Mouse (Mus musculus) ES-E14 (cell line): ENCODE measurements around the gene Zfp36.

Experiments used
- CHD2 ChIP-seq: IDR thresholded peaks from 2 replicates; pipeline ENCODE4 v1.6.1; 2014; ENCODE audit warnings: mild to moderate bottlenecking, low read depth, low read length, inconsistent platforms
- HCFC1 ChIP-seq: IDR thresholded peaks from 2 replicates; pipeline ENCODE4 v1.6.1; 2012; ENCODE audit warnings: low read length, inconsistent platforms, borderline replicate concordance; ENCODE audit not compliant: insufficient read depth
- MAFK ChIP-seq: IDR thresholded peaks from 2 replicates; pipeline ENCODE4 v1.6.1; 2014; ENCODE audit warnings: mild to moderate bottlenecking, low read depth, low read length, inconsistent platforms; ENCODE audit not compliant: insufficient read depth
- ZC3H11A ChIP-seq: IDR thresholded peaks from 2 replicates; pipeline ENCODE4 v1.6.1; 2012; ENCODE audit warnings: low read depth, mild to moderate bottlenecking, inconsistent platforms, low read length, borderline replicate concordance
- ZNF384 ChIP-seq: IDR thresholded peaks from 2 replicates; pipeline ENCODE4 v1.6.1; 2012; ENCODE audit warnings: low read depth, low read length, inconsistent platforms

DNA sequence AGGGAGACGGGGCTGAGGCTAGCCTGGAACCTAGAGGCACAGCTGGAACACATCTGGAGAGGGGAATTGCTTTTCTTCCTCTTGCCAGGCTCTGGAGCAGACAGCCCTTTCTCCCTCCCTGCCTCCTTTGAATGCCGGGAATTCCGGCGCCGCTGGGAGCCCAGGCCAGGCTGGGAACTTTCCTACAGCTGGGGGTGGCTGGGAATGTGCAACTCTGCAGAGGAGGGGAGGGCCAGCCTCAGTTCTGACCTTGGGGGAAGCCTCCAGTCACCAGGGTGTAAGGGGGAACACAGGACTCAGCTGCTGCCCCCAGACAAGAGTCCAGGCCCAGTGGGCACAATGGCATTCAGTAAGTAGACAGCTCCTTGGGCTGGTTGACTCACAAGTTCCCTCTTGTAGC is 23.1 kb downstream of the Zfp36 start:
- TF ChIP-seq ZC3H11A (no peak), HCFC1 (no peak), ZNF384 (no peak), MAFK (no peak), CHD2 (no peak)
